Mouse (Mus musculus) cerebellum, adult 2 months (tissue): ENCODE data around the gene Lman1l. TPM values are rescaled to one million over a fixed set of nuclear protein-coding genes. Genes with fewer than 3 reads are reported as not detected.

Source experiments
- DNase-seq, 2 experiments: peaks; one replicate each; pipeline ENCODE4 v3.0.0; 2021
- H3K27ac ChIP-seq: fragments of 200-500 bp; 2 replicates; pipeline ENCODE4 v1.5.1; 2012; ENCODE audit warnings: low read length, control low read depth, inconsistent platforms; ENCODE audit not compliant: insufficient read depth
- H3K27me3 ChIP-seq: fragments of 200-500 bp; 2 replicates; pipeline ENCODE4 v1.6.1; 2012; ENCODE audit warnings: inconsistent platforms, mild to moderate bottlenecking, low read length, moderate library complexity; ENCODE audit not compliant: control insufficient read depth, insufficient read depth
- H3K4me1 ChIP-seq: fragments of 200-500 bp; 2 replicates; pipeline ENCODE4 v1.6.1; 2011; ENCODE audit warnings: low read length; ENCODE audit not compliant: control insufficient read depth, insufficient read depth
- H3K4me3 ChIP-seq: fragments of 200-500 bp; replicated peaks from 2 replicates; pipeline ENCODE3; 2011; ENCODE audit warnings: mild to moderate bottlenecking, low read depth, low read length, control low read depth; ENCODE audit not compliant: insufficient read depth
- CTCF ChIP-seq: fragments of 200-500 bp; IDR thresholded peaks from 2 replicates; pipeline ENCODE4 v1.5.1; 2011; ENCODE audit warnings: low read depth, mild to moderate bottlenecking, control low read depth, low read length, moderate library complexity, borderline replicate concordance; ENCODE audit not compliant: insufficient read depth
- POLR2A ChIP-seq: fragments of 200-500 bp; IDR thresholded peaks from 2 replicates; pipeline ENCODE4 v1.6.1; 2011; ENCODE audit warnings: low read length, control low read depth, borderline replicate concordance; ENCODE audit not compliant: insufficient read depth
- WGBS: fragments of 180-500 bp; shearing (Covaris S2); methylation state at CpG from one replicate; pipeline ENCODE4 v1.1.7; 2018; 5-methylcytosine and 5-hydroxymethylcytosine counted together
- polyA plus RNA-seq: library from polyadenylated mRNA; depleted of rRNA; stranded (reverse); fragments of >200 nt; gene quantifications from 2 replicates; pipeline ENCODE4 v1.2.3, GENCODE M21; 2012; rRNA removed

Gene Lman1l
- 0.06 TPM in 1 of 2 replicates, not detected in the other for polyA plus RNA-seq

DNA sequence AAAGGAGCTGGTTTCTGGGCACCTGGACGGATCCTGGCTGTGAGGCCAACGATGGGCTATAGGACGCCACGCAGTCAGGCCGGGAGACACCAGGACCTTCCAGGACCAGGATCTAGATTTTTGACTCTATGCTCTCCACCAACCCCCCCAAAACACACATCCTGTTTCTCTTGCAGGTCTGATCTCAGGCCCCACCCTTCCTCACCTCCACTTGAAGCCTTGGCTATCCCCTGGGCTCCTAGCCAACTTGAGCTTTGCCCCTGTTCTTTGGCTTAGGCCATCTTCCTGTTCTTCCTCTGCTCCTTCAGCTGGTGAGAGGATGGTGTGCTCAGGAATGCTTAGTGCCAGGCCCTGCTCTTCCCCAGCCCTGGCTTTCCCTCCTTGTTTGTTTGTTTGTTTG is at the start of gene Lman1l:
TSS of gene Lman1l (minus strand) at position 101 of the 400 bp plus-strand sequence.
- no peak for DNase-seq
- TF ChIP-seq CTCF (no peak), POLR2A (no peak)
- WGBS, result 87% methylated on average over 5 of the region's 5 CpGs

GRCm38 (mm10) chr9:57669566-57669965 is 49.0 kb upstream of the Lman1l start:
- DNase-seq, result peak in 1 of 2 experiments; percentile 20
- no peak for TF ChIP-seq POLR2A
- H3K27ac ChIP-seq, result no peak overlapping the region
- no peak overlapping the region for H3K4me3 ChIP-seq
- H3K27me3 ChIP-seq, result no peaks in the 10 kb centered on the region
- no peaks in the 10 kb centered on the region for H3K4me1 ChIP-seq
- WGBS, result 31% methylated on average over 3 of the region's 3 CpGs

More for the DNA sequence above, at the start of gene Lman1l:
- no peak within 1 kb of the TSS for H3K27ac ChIP-seq
- no peak within 1 kb of the TSS for H3K4me3 ChIP-seq
- H3K4me1 ChIP-seq, result peaks cover 21% of the 10 kb centered on the region
- H3K27me3 ChIP-seq, result no peaks in the 10 kb centered on the region

GRCm38 (mm10) chr9:57668277-57668676 is 47.7 kb upstream of the Lman1l start:
- 56% methylated on average over 1 of the region's 1 CpGs for WGBS
- TF ChIP-seq CTCF, result no peak
- TF ChIP-seq POLR2A, result no peak

GRCm38 (mm10) chr9:57667817-57668216 is 47.2 kb upstream of the Lman1l start:
- H3K4me3 ChIP-seq, result no peak overlapping the region
- no peaks in the 10 kb centered on the region for H3K4me1 ChIP-seq
- no peak for DNase-seq
- TF ChIP-seq CTCF, result no peak
- no peak for TF ChIP-seq POLR2A
- no peaks in the 10 kb centered on the region for H3K27me3 ChIP-seq
- no peak overlapping the region for H3K27ac ChIP-seq
- 69% methylated on average over 11 of the region's 11 CpGs for WGBS

More at GRCm38 (mm10) chr9:57668277-57668676, 47.7 kb upstream of the Lman1l start:
- no peaks in the 10 kb centered on the region for H3K4me1 ChIP-seq
- DNase-seq, result no peak
- H3K27me3 ChIP-seq, result no peaks in the 10 kb centered on the region
- H3K27ac ChIP-seq, result no peak overlapping the region
- H3K4me3 ChIP-seq, result no peak overlapping the region

- Histone ChIP-seq H3K27me3 (no peaks in the 10 kb centered on the region), H3K4me1 (no peaks in the 10 kb centered on the region), H3K4me3 (no peak overlapping the region), H3K27ac (no peak overlapping the region)
- TF ChIP-seq CTCF (no peak), POLR2A (no peak)
- DNase-seq, result no peak
- WGBS, result 84% methylated on average over 3 of the region's 3 CpGs
Observed at GRCm38 (mm10) chr9:57667136-57667535, 46.6 kb upstream of the Lman1l start.

DNA sequence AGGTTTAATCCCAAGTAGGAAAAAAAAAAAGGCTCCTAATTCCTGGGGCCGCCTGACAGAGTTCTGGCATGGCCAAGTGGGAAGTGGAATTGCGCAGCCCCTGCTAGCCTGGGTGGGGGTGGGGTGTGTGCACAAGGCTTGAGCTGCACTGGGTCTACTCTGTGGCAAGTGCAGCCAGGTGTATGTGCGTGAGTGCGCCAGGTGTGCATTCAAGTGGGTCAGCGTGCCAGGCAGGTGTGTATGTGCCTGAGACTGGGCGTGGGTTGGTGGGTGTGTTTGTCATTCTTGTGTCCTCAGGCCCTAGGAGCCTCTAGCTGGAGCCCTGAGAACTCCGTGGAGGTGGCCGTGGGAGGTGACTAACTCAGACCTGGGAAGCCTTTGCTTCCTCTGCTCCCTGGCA is 46.0 kb upstream of the Lman1l start:
- WGBS, result 91% methylated on average over 8 of the region's 8 CpGs
- Histone ChIP-seq H3K4me1 (no peaks in the 10 kb centered on the region), H3K27ac (no peak overlapping the region), H3K27me3 (no peaks in the 10 kb centered on the region), H3K4me3 (no peak overlapping the region)
- DNase-seq, result no peak
- no peak for TF ChIP-seq POLR2A
- no peak for TF ChIP-seq CTCF

DNA sequence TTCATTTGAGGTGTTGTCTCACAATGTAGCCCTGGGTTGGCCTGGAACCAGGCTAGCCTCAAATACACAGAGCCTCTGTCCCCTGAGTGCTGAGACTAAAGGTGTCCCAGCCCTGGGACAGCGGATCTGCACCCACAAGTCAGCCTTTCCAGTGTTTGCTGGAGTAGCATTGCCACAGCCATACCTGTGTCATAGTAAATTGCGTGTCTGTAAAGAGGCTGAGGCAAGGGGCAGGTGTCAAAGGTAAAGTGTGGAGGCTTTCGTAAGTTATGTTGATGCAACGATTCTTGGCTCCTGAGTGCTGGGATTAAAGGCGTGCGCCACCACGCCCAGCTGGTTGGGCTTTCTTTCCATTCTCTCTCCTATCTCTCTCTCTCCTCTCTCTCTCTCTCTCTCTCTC is 44.0 kb upstream of the Lman1l start:
- TF ChIP-seq CTCF, result no peak
- WGBS, result 72% methylated on average over 7 of the region's 7 CpGs
- no peak for DNase-seq

GRCm38 (mm10) chr9:57661552-57661951 is 41.0 kb upstream of the Lman1l start:
- WGBS, result 45% methylated on average over 3 of the region's 3 CpGs
- TF ChIP-seq POLR2A (no peak), CTCF (no peak)
- no peak for DNase-seq
- no peak overlapping the region for H3K27ac ChIP-seq
- no peaks in the 10 kb centered on the region for H3K4me1 ChIP-seq
- H3K4me3 ChIP-seq, result no peak overlapping the region
- H3K27me3 ChIP-seq, result no peaks in the 10 kb centered on the region

More for the DNA sequence above, 44.0 kb upstream of the Lman1l start:
- Histone ChIP-seq H3K4me3 (no peak overlapping the region), H3K4me1 (no peaks in the 10 kb centered on the region), H3K27ac (no peak overlapping the region), H3K27me3 (no peaks in the 10 kb centered on the region)

DNA sequence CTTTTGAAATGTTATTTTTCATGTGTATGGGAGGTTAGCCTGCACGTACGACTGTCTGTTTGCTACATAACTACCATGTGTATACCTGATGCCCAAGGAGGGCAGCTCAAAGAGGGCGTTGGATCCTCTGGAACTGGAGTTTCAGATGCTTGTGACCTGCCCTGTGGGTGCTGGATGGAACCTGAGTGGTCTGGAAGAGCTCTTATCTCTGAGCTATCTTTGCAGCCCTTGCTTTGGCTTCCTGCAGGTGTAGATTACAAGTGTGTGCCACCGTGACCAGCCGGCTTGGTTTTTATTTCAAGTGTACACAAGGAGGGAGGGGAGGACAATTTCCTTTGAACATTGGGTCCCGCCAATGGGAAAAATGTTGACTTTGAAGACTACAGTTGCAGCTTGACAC is 39.9 kb upstream of the Lman1l start:
- WGBS, result 90% methylated on average over 6 of the region's 6 CpGs

More for the DNA sequence above, 39.9 kb upstream of the Lman1l start:
- H3K27ac ChIP-seq, result no peak overlapping the region
- H3K27me3 ChIP-seq, result no peaks in the 10 kb centered on the region
- no peak overlapping the region for H3K4me3 ChIP-seq
- peaks cover 4% of the 10 kb centered on the region for H3K4me1 ChIP-seq
- TF ChIP-seq POLR2A, result no peak
- TF ChIP-seq CTCF, result no peak
- DNase-seq, result no peak
